Mouse (Mus musculus) heart, postnatal 0 days (tissue): ENCODE measurements at regions not wholly inside any gene's neighbourhood (a gene's known extent, or its start where the extent isn't known, plus 50 kb on each side); places are given as distances from the start of the nearest gene placed in this dataset.

Source experiments
- CTCF ChIP-seq: IDR thresholded peaks from 2 replicates; pipeline ENCODE4 v1.5.1; 2016; ENCODE audit warnings: antibody characterized with exemption, control low read depth, low read depth
- EP300 ChIP-seq: IDR thresholded peaks from 2 replicates; pipeline ENCODE4 v1.6.1; 2016; ENCODE audit warnings: antibody characterized with exemption, low read depth

DNA sequence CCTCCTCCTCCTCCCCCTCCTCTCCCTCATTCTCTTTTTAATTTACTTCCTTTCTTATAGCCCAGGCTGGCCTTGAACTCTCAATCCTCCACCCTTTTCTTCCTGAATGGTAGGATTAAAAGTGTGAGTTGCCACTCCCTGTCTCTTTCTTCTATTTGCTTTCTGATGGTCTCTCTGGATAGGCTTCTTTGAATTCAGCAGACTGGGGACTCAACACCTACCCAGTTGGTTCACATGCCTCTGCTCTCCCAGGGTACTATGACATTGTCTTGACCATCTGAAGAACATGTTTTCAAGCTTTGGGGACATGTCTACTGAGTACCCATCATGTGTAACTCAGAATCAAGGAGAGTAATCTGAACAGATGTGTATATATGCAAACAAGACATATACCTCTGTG lies 85.1 kb downstream of the Sall1 start:
- no peak for TF ChIP-seq CTCF
- TF ChIP-seq EP300: no peak
